Mouse (Mus musculus) CH12.LX (cell line): Measurements from ENCODE around the gene Chst15. TPM values are rescaled to one million over a fixed set of nuclear protein-coding genes. Genes with fewer than 3 reads are reported as not detected.

Source experiments
- DNase-seq: peaks from one replicate; pipeline ENCODE4 v3.0.0-alpha.2; 2013; ENCODE audit errors: extremely low read depth
- H3K27ac ChIP-seq: 2 replicates; pipeline ENCODE4 v1.5.1; 2012; ENCODE audit warnings: low read depth, mild to moderate bottlenecking, control low read depth, moderate library complexity; ENCODE audit not compliant: insufficient read depth
- H3K27me3 ChIP-seq: replicated peaks from 2 replicates; pipeline ENCODE3; 2012; ENCODE audit warnings: inconsistent platforms
- H3K36me3 ChIP-seq, 2 experiments: replicated peaks in 1 of 2; 2 replicates each; pipeline versions ENCODE3 to v1.6.1; 2012; ENCODE audit warnings: inconsistent platforms in 1 of 2, low read length in 1 of 2, mild to moderate bottlenecking in 1 of 2, mixed read lengths in 1 of 2, moderate library complexity in 1 of 2; ENCODE audit not compliant: control insufficient read depth in 1 of 2, insufficient read depth in 1 of 2
- H3K4me1 ChIP-seq, 2 experiments: 2 replicates each; pipeline ENCODE4 v1.6.1; 2012; ENCODE audit warnings: inconsistent platforms in 1 of 2, moderate library complexity in 1 of 2; ENCODE audit not compliant: insufficient read depth in 2 of 2, control insufficient read depth in 1 of 2
- H3K4me2 ChIP-seq: 2 replicates; pipeline ENCODE4 v1.6.1; 2012; ENCODE audit warnings: low read depth, mild to moderate bottlenecking, control low read depth; ENCODE audit not compliant: poor library complexity, insufficient read depth, severe bottlenecking
- H3K4me3 ChIP-seq, 3 experiments: fragments of 150-350 bp in 1 of 3; sonication (generic) in 1 of 3; replicated peaks in 1 of 3; 2 replicates each; pipeline versions ENCODE3 to v1.5.1; 2011 to 2012; ENCODE audit warnings: low read depth in 2 of 3, low read length in 2 of 3, mild to moderate bottlenecking in 2 of 3, moderate library complexity in 2 of 3, control low read depth in 1 of 3, improper control_type of control experiment in 1 of 3, inconsistent platforms in 1 of 3, mixed read lengths in 1 of 3; ENCODE audit not compliant: poor library complexity in 1 of 3
- H3K79me2 ChIP-seq: replicated peaks from 2 replicates; pipeline ENCODE4 v1.6.1; 2012; ENCODE audit warnings: mild to moderate bottlenecking, moderate library complexity; ENCODE audit not compliant: control insufficient read depth, poor library complexity, insufficient read depth, severe bottlenecking; ENCODE audit errors: extremely low read depth
- H3K9ac ChIP-seq: 2 replicates; pipeline ENCODE4 v1.6.1; 2012; ENCODE audit warnings: low read depth, mild to moderate bottlenecking, control low read depth, moderate library complexity; ENCODE audit not compliant: insufficient read depth
- H3K9me3 ChIP-seq: replicated peaks from 2 replicates; pipeline ENCODE3; 2012; ENCODE audit warnings: low read length, inconsistent platforms, mixed read lengths
- CHD1 ChIP-seq: IDR thresholded peaks from 2 replicates; pipeline ENCODE4 v1.6.1; 2012; ENCODE audit warnings: low read depth, low read length, improper control_type of control experiment, inconsistent platforms
- CHD2 ChIP-seq: IDR thresholded peaks from 2 replicates; pipeline ENCODE4 v1.6.1; 2011; ENCODE audit warnings: low read length, improper control_type of control experiment
- CTCF ChIP-seq, 2 experiments: IDR thresholded peaks in 1 of 2; conservative IDR thresholded peaks in 1 of 2; 2 replicates each; pipeline ENCODE4 v1.5.1; 2011 to 2012; ENCODE audit warnings: low read depth in 2 of 2, low read length in 2 of 2, improper control_type of control experiment in 1 of 2, inconsistent platforms in 1 of 2, mild to moderate bottlenecking in 1 of 2, moderate library complexity in 1 of 2
- E2F4 ChIP-seq: IDR thresholded peaks from 2 replicates; pipeline ENCODE4 v1.6.1; 2011; ENCODE audit warnings: low read depth, low read length, improper control_type of control experiment; ENCODE audit not compliant: insufficient replicate concordance
- ELF1 ChIP-seq: IDR thresholded peaks from 2 replicates; pipeline ENCODE4 v1.6.1; 2014; ENCODE audit warnings: low read depth, mild to moderate bottlenecking, inconsistent platforms, low read length, improper control_type of control experiment
- ETS1 ChIP-seq: conservative IDR thresholded peaks from 2 replicates; pipeline ENCODE4 v1.6.1; 2012; ENCODE audit warnings: low read depth, mild to moderate bottlenecking, inconsistent platforms, low read length, improper control_type of control experiment, moderate library complexity
- HCFC1 ChIP-seq: IDR thresholded peaks from 2 replicates; pipeline ENCODE4 v1.6.1; 2012; ENCODE audit warnings: low read depth, mild to moderate bottlenecking, inconsistent platforms, low read length, improper control_type of control experiment
- IRF4 ChIP-seq: IDR thresholded peaks from 2 replicates; pipeline ENCODE4 v1.6.1; 2014; ENCODE audit warnings: low read depth, mild to moderate bottlenecking, inconsistent platforms, low read length, improper control_type of control experiment
- KAT2A ChIP-seq: IDR thresholded peaks from 2 replicates; pipeline ENCODE4 v1.6.1; 2012; ENCODE audit warnings: low read length, improper control_type of control experiment, inconsistent platforms; ENCODE audit not compliant: insufficient replicate concordance
- MAX ChIP-seq: IDR thresholded peaks from 2 replicates; pipeline ENCODE4 v1.6.1; 2011; ENCODE audit warnings: low read length, improper control_type of control experiment
- MAZ ChIP-seq: IDR thresholded peaks from 2 replicates; pipeline ENCODE4 v1.6.1; 2012; ENCODE audit warnings: low read depth, mild to moderate bottlenecking, inconsistent platforms, low read length, improper control_type of control experiment, moderate library complexity
- MYC ChIP-seq: IDR thresholded peaks from 2 replicates; pipeline ENCODE4 v1.6.1; 2011; ENCODE audit warnings: low read depth, mild to moderate bottlenecking, improper control_type of control experiment, low read length
- NELFE ChIP-seq: IDR thresholded peaks from 2 replicates; pipeline ENCODE4 v1.6.1; 2011; ENCODE audit warnings: low read depth, low read length, improper control_type of control experiment
- NRF1 ChIP-seq: IDR thresholded peaks from 2 replicates; pipeline ENCODE4 v1.6.1; 2014; ENCODE audit warnings: low read depth, mild to moderate bottlenecking, inconsistent platforms, low read length, improper control_type of control experiment, moderate library complexity
- POLR2A ChIP-seq: IDR thresholded peaks from 2 replicates; pipeline ENCODE4 v1.6.1; 2011; ENCODE audit warnings: low read depth, mild to moderate bottlenecking, improper control_type of control experiment, low read length
- RCOR1 ChIP-seq: conservative IDR thresholded peaks from 2 replicates; pipeline ENCODE4 v1.6.1; 2012; ENCODE audit warnings: low read depth, mild to moderate bottlenecking, inconsistent platforms, low read length, improper control_type of control experiment
- TBP ChIP-seq: conservative IDR thresholded peaks from 2 replicates; pipeline ENCODE4 v1.6.1; 2011; ENCODE audit warnings: low read depth, low read length, improper control_type of control experiment
- TCF12 ChIP-seq: IDR thresholded peaks from 2 replicates; pipeline ENCODE4 v1.6.1; 2014; ENCODE audit warnings: low read depth, mild to moderate bottlenecking, inconsistent platforms, low read length, improper control_type of control experiment
- UBTF ChIP-seq: IDR thresholded peaks from 2 replicates; pipeline ENCODE4 v1.6.1; 2012; ENCODE audit warnings: low read depth, mild to moderate bottlenecking, inconsistent platforms, low read length, improper control_type of control experiment, moderate library complexity
- USF1 ChIP-seq: IDR thresholded peaks from 2 replicates; pipeline ENCODE4 v1.6.1; 2014; ENCODE audit warnings: low read depth, mild to moderate bottlenecking, inconsistent platforms, low read length, improper control_type of control experiment
- ZMIZ1 ChIP-seq: IDR thresholded peaks from 2 replicates; pipeline ENCODE4 v1.6.1; 2012; ENCODE audit warnings: low read depth, mild to moderate bottlenecking, inconsistent platforms, low read length, improper control_type of control experiment
- dilution Hi-C: fragments of 300-500 bp; cut with MboI; formaldehyde crosslinking; loops from 2 replicates; pipeline ENCODE4 v1.14.3; 2020; ENCODE audit warnings: low sequenced_read_pairs; ENCODE audit not compliant: extremely low pct_unique_long_range_greater_than_20kb, extremely low pct_ligation_motif_present
- in situ Hi-C: fragments of 300-500 bp; cut with MboI; formaldehyde crosslinking; loops from 3 replicates; pipeline ENCODE4 v1.14.3; 2019; ENCODE audit warnings: low sequenced_read_pairs, low pct_ligation_motif_present, low pct_unique_long_range_greater_than_20kb, mixed read lengths
- polyA plus RNA-seq: library from polyadenylated mRNA; unstranded; fragments of >175 nt; gene quantifications from 2 replicates; pipeline ENCODE4 v1.2.1, GENCODE M21; 2012; ENCODE audit warnings: low read depth; ENCODE audit not compliant: insufficient read length
- total RNA-seq, 2 experiments: library from RNA; depleted of rRNA; stranded (reverse); fragments of 300-350 nt in 1 of 2; fragments of >200 nt in 1 of 2; gene quantifications; 2 replicates each; pipeline ENCODE4 v1.2.3; 2012 to 2014

Gene Chst15
- total and polyA plus RNA-seq, 3 experiments = 0.42 to 0.81 (median 0.57) TPM

- TF ChIP-seq MAX = no peak
- no peak for TF ChIP-seq ZMIZ1
- no peak for TF ChIP-seq CTCF (conservative IDR thresholded peaks at IDR 0.05 in 1 of 2, IDR thresholded peaks at IDR 0.05 in 1 of 2; ENCODE audit: low read depth in 2 of 2, low read length in 2 of 2)
Measured at GRCm38 (mm10) chr7:132210616-132211015, 106.4 kb downstream of the Chst15 start (continued).

- Histone ChIP-seq H3K36me3 (no peaks in the 10 kb centered on the region), H3K27ac (no peak overlapping the region), H3K79me2 (no peaks in the 10 kb centered on the region), H3K27me3 (peaks cover 93% of the 10 kb centered on the region), H3K9me3 (no peaks in the 10 kb centered on the region), H3K4me1 (no peaks in the 10 kb centered on the region), H3K9ac (no peak overlapping the region), H3K4me3 (no peak overlapping the region), H3K4me2 (no peak overlapping the region)
- TF ChIP-seq USF1 = no peak
- TF ChIP-seq POLR2A = no peak
- no peak for TF ChIP-seq TBP
- TF ChIP-seq CHD1 = no peak
- no peak for TF ChIP-seq CHD2
- no peak for TF ChIP-seq ZMIZ1
- TF ChIP-seq MYC = no peak
- TF ChIP-seq NELFE = no peak
- TF ChIP-seq MAZ = no peak
- no peak for TF ChIP-seq ELF1
- TF ChIP-seq KAT2A = no peak
- TF ChIP-seq ETS1 = no peak
- TF ChIP-seq MAX = no peak
- TF ChIP-seq CTCF (conservative IDR thresholded peaks at IDR 0.05 in 1 of 2, IDR thresholded peaks at IDR 0.05 in 1 of 2; ENCODE audit: low read depth in 2 of 2, low read length in 2 of 2) = no peak
- no peak for TF ChIP-seq RCOR1
- no peak for TF ChIP-seq E2F4
- in situ Hi-C loops (no loop called here), dilution Hi-C loops (no loop called here)
- no peak for DNase-seq
Measured at GRCm38 (mm10) chr7:132208946-132209651, 107.9 kb downstream of the Chst15 start.

- H3K4me1 ChIP-seq = no peaks in the 10 kb centered on the region
- no peak overlapping the region for H3K4me2 ChIP-seq
- H3K36me3 ChIP-seq = no peaks in the 10 kb centered on the region
- peaks cover 91% of the 10 kb centered on the region for H3K27me3 ChIP-seq
- H3K9me3 ChIP-seq = no peaks in the 10 kb centered on the region
- DNase-seq = no peak
- TF ChIP-seq CHD2 (no peak), TBP (no peak), MAZ (no peak), RCOR1 (no peak), CHD1 (no peak), UBTF (no peak), IRF4 (no peak), NRF1 (no peak), HCFC1 (no peak), TCF12 (no peak)
- H3K27ac ChIP-seq = no peak overlapping the region
- H3K4me3 ChIP-seq = no peak overlapping the region
- in situ Hi-C loops (no loop called here), dilution Hi-C loops (no loop called here)
- H3K79me2 ChIP-seq = no peaks in the 10 kb centered on the region
- no peak overlapping the region for H3K9ac ChIP-seq
Measured at GRCm38 (mm10) chr7:132204073-132204612, 112.9 kb downstream of the Chst15 start.
